Mouse (Mus musculus) forebrain, embryonic 10.5 days (tissue): Measurements from ENCODE around the gene Krtap15. TPM values are rescaled to one million over a fixed set of nuclear protein-coding genes. Genes with fewer than 3 reads are reported as not detected.

Experiments
- DNase-seq: peaks from one replicate; pipeline ENCODE4 v3.0.0-alpha.2; 2017; ENCODE audit warnings: low spot score; ENCODE audit errors: extremely low spot score
- H3K27ac ChIP-seq: fragments of 300-500 bp; sonication (generic); 2 replicates; pipeline ENCODE4 v1.5.1; 2016; ENCODE audit warnings: mild to moderate bottlenecking
- H3K27me3 ChIP-seq: fragments of 300-500 bp; sonication (generic); 2 replicates; pipeline ENCODE4 v1.6.1; 2016; ENCODE audit warnings: mild to moderate bottlenecking; ENCODE audit not compliant: poor library complexity, severe bottlenecking
- H3K36me3 ChIP-seq: fragments of 300-500 bp; sonication (generic); replicated peaks from 2 replicates; pipeline ENCODE4 v1.6.1; 2016; ENCODE audit warnings: mild to moderate bottlenecking, moderate library complexity
- H3K4me1 ChIP-seq: fragments of 300-500 bp; sonication (generic); 2 replicates; pipeline ENCODE4 v1.6.1; 2016
- H3K4me3 ChIP-seq: fragments of 300-500 bp; sonication (generic); 2 replicates; pipeline ENCODE4 v1.5.1; 2016; ENCODE audit warnings: mild to moderate bottlenecking, moderate library complexity
- H3K9me3 ChIP-seq: fragments of 300-500 bp; sonication (generic); 2 replicates; pipeline ENCODE4 v1.6.1; 2016; ENCODE audit warnings: mild to moderate bottlenecking, moderate library complexity
- WGBS: fragments of 180-500 bp; shearing (Covaris S2); methylation state at CpG from one replicate; pipeline ENCODE4 v1.1.7; 2016; 5-methylcytosine and 5-hydroxymethylcytosine counted together
- polyA plus RNA-seq: library from polyadenylated mRNA; unstranded; fragments of >200 nt; fragmentation: Nextera tagmentation; extraction: Ambion mirVana; gene quantifications from 2 replicates; pipeline ENCODE4 v1.2.1, GENCODE M21; 2016

The Krtap15 gene
- polyA plus RNA-seq: not detected in 2 replicates

- Histone ChIP-seq H3K36me3 (no peaks in the 10 kb centered on the region), H3K4me1 (no peaks in the 10 kb centered on the region), H3K27ac (no peak within 1 kb of the TSS), H3K4me3 (no peak within 1 kb of the TSS), H3K9me3 (no peaks in the 10 kb centered on the region), H3K27me3 (no peaks in the 10 kb centered on the region)
- WGBS: 88% methylated on average over 3 of the region's 3 CpGs
- DNase-seq: no peak
These were observed at the start of gene Krtap15 for GRCm38 (mm10) chr16:88820066-88820465. TSS of gene Krtap15 (plus strand) at chr16:88820215.

GRCm38 (mm10) chr16:88774106-88774505 is 45.9 kb upstream of the Krtap15 start, which contains the start of gene 2310057N15Rik:
TSS of gene 2310057N15Rik (minus strand) at chr16:88774206.
- H3K27ac ChIP-seq: no peak within 1 kb of the TSS
- H3K36me3 ChIP-seq: no peaks in the 10 kb centered on the region
- WGBS: 94% methylated on average over 2 of the region's 2 CpGs
- no peak for DNase-seq
- no peaks in the 10 kb centered on the region for H3K27me3 ChIP-seq
- H3K4me1 ChIP-seq: no peaks in the 10 kb centered on the region
- no peak within 1 kb of the TSS for H3K4me3 ChIP-seq
- no peaks in the 10 kb centered on the region for H3K9me3 ChIP-seq

GRCm38 (mm10) chr16:88777596-88777995 is 42.4 kb upstream of the Krtap15 start, which contains the start of gene Gm5965:
TSS of gene Gm5965 (plus strand) at chr16:88777896.
- no peak within 1 kb of the TSS for H3K27ac ChIP-seq
- H3K27me3 ChIP-seq: no peaks in the 10 kb centered on the region
- H3K4me1 ChIP-seq: no peaks in the 10 kb centered on the region
- H3K36me3 ChIP-seq: no peaks in the 10 kb centered on the region
- DNase-seq: no peak
- no peaks in the 10 kb centered on the region for H3K9me3 ChIP-seq
- 85% methylated on average over 6 of the region's 6 CpGs for WGBS
- H3K4me3 ChIP-seq: no peak within 1 kb of the TSS

GRCm38 (mm10) chr16:88786786-88787185 is 33.2 kb upstream of the Krtap15 start:
- 91% methylated on average over 2 of the region's 2 CpGs for WGBS

GRCm38 (mm10) chr16:88811827-88812226 is 8.2 kb upstream of the Krtap15 start, which contains the start of gene Gm20741:
TSS of gene Gm20741 (minus strand) at chr16:88812220.
- WGBS: 81% methylated on average over 2 of the region's 2 CpGs
- H3K9me3 ChIP-seq: no peaks in the 10 kb centered on the region
- H3K27ac ChIP-seq: no peak within 1 kb of the TSS
- H3K36me3 ChIP-seq: no peaks in the 10 kb centered on the region
- H3K4me3 ChIP-seq: no peak within 1 kb of the TSS
- no peaks in the 10 kb centered on the region for H3K4me1 ChIP-seq
- no peak for DNase-seq
- H3K27me3 ChIP-seq: no peaks in the 10 kb centered on the region

More at GRCm38 (mm10) chr16:88786786-88787185, 33.2 kb upstream of the Krtap15 start:
- no peak for DNase-seq
- H3K27me3 ChIP-seq: no peaks in the 10 kb centered on the region
- no peaks in the 10 kb centered on the region for H3K36me3 ChIP-seq
- no peaks in the 10 kb centered on the region for H3K9me3 ChIP-seq
- H3K27ac ChIP-seq: no peak overlapping the region
- no peaks in the 10 kb centered on the region for H3K4me1 ChIP-seq
- H3K4me3 ChIP-seq: no peak overlapping the region

- WGBS: 81% methylated on average over 3 of the region's 3 CpGs
These were observed 3.7 kb downstream of the Krtap15 start for GRCm38 (mm10) chr16:88823736-88824135.

GRCm38 (mm10) chr16:88826095-88826652 is 6.2 kb downstream of the Krtap15 start, which contains the start of gene Krtap14:
TSS of gene Krtap14 (minus strand) at chr16:88826145.
- DNase-seq: no peak
- no peaks in the 10 kb centered on the region for H3K4me1 ChIP-seq
- no peaks in the 10 kb centered on the region for H3K9me3 ChIP-seq
- WGBS: 65% methylated on average over 9 of the region's 9 CpGs
- no peaks in the 10 kb centered on the region for H3K27me3 ChIP-seq
- no peak within 1 kb of the TSS for H3K27ac ChIP-seq
- H3K36me3 ChIP-seq: no peaks in the 10 kb centered on the region
- H3K4me3 ChIP-seq: no peak within 1 kb of the TSS

More at GRCm38 (mm10) chr16:88823736-88824135, 3.7 kb downstream of the Krtap15 start:
- no peaks in the 10 kb centered on the region for H3K27me3 ChIP-seq
- no peaks in the 10 kb centered on the region for H3K9me3 ChIP-seq
- H3K4me1 ChIP-seq: no peaks in the 10 kb centered on the region
- no peaks in the 10 kb centered on the region for H3K36me3 ChIP-seq
- no peak overlapping the region for H3K4me3 ChIP-seq
- no peak overlapping the region for H3K27ac ChIP-seq
- no peak for DNase-seq

GRCm38 (mm10) chr16:88826978-88827377 is 7.0 kb downstream of the Krtap15 start:
- 62% methylated on average over 3 of the region's 3 CpGs for WGBS
- H3K4me3 ChIP-seq: no peak overlapping the region
- H3K9me3 ChIP-seq: no peaks in the 10 kb centered on the region
- no peak for DNase-seq
- H3K36me3 ChIP-seq: no peaks in the 10 kb centered on the region
- no peaks in the 10 kb centered on the region for H3K4me1 ChIP-seq
- no peak overlapping the region for H3K27ac ChIP-seq
- no peaks in the 10 kb centered on the region for H3K27me3 ChIP-seq

GRCm38 (mm10) chr16:88847363-88847762 is 27.3 kb downstream of the Krtap15 start:
- H3K27ac ChIP-seq: no peak overlapping the region
- no peaks in the 10 kb centered on the region for H3K9me3 ChIP-seq
- H3K4me1 ChIP-seq: no peaks in the 10 kb centered on the region
- no peak for DNase-seq
- no peaks in the 10 kb centered on the region for H3K27me3 ChIP-seq
- H3K36me3 ChIP-seq: no peaks in the 10 kb centered on the region
- 93% methylated on average over 1 of the region's 1 CpGs for WGBS
- no peak overlapping the region for H3K4me3 ChIP-seq

GRCm38 (mm10) chr16:88848558-88848957 is 28.5 kb downstream of the Krtap15 start:
- DNase-seq: no peak
- 87% methylated on average over 4 of the region's 4 CpGs for WGBS

GRCm38 (mm10) chr16:88851450-88851849 is 31.4 kb downstream of the Krtap15 start:
- H3K27ac ChIP-seq: no peak overlapping the region
- H3K36me3 ChIP-seq: no peaks in the 10 kb centered on the region
- no peak for DNase-seq
- WGBS: 16% methylated on average over 5 of the region's 5 CpGs
- H3K4me1 ChIP-seq: no peaks in the 10 kb centered on the region
- no peaks in the 10 kb centered on the region for H3K27me3 ChIP-seq
- no peak overlapping the region for H3K4me3 ChIP-seq
- H3K9me3 ChIP-seq: no peaks in the 10 kb centered on the region

More at GRCm38 (mm10) chr16:88848558-88848957, 28.5 kb downstream of the Krtap15 start:
- Histone ChIP-seq H3K27ac (no peak overlapping the region), H3K36me3 (no peaks in the 10 kb centered on the region), H3K4me1 (no peaks in the 10 kb centered on the region), H3K9me3 (no peaks in the 10 kb centered on the region), H3K4me3 (no peak overlapping the region), H3K27me3 (no peaks in the 10 kb centered on the region)

GRCm38 (mm10) chr16:88864887-88865407 is 44.9 kb downstream of the Krtap15 start:
- no peaks in the 10 kb centered on the region for H3K4me1 ChIP-seq
- WGBS: 89% methylated on average over 4 of the region's 4 CpGs
- no peaks in the 10 kb centered on the region for H3K27me3 ChIP-seq
- no peak for DNase-seq
- no peak overlapping the region for H3K4me3 ChIP-seq
- no peaks in the 10 kb centered on the region for H3K36me3 ChIP-seq
- no peaks in the 10 kb centered on the region for H3K9me3 ChIP-seq
- H3K27ac ChIP-seq: no peak overlapping the region

- Histone ChIP-seq H3K36me3 (no peaks in the 10 kb centered on the region), H3K9me3 (no peaks in the 10 kb centered on the region), H3K4me3 (no peak within 1 kb of the TSS), H3K4me1 (no peaks in the 10 kb centered on the region), H3K27me3 (no peaks in the 10 kb centered on the region), H3K27ac (no peak within 1 kb of the TSS)
- WGBS: 86% methylated on average over 6 of the region's 6 CpGs
- no peak for DNase-seq
These were observed 49.3 kb downstream of the Krtap15 start, which contains the start of gene Krtap19-1 for GRCm38 (mm10) chr16:88869311-88869710. TSS of gene Krtap19-1 (minus strand) at chr16:88869411.
